Mouse (Mus musculus) adipocyte (in vitro differentiated cells): Measurements from ENCODE around the gene Rsph1.

Experiments used
- DNase-seq: peaks from one replicate; pipeline ENCODE4 v3.0.0-alpha.2; 2016; ENCODE audit warnings: low spot score

Gene Rsph1

DNA sequence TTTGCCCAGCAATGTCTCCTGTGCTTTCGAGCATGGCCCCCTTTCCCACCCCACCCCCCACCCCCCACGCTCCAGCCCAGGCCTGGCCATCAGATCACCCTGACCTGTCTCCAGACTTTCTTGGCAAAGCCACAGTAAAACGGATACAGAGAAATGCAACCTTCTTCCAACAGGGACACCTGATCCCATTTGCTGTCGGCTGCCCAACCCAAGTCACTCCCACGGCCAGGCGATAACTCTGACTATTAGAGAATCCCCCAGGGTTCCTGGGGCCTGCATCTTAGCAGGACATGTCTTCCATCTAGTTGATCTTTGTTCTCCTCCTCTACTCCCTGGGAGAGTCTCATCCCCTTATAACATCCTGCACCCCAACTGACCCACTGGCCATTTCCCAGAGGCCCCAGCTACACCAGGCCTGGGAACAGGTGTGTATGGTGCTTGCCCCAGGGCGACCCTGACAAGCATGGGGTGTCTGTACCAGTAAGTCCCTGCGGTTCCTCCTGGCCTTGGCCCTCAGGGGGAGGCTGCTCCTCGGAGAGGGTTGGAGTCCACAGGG is 18.8 kb downstream of the Rsph1 start:
- DNase-seq, result no peak

DNA sequence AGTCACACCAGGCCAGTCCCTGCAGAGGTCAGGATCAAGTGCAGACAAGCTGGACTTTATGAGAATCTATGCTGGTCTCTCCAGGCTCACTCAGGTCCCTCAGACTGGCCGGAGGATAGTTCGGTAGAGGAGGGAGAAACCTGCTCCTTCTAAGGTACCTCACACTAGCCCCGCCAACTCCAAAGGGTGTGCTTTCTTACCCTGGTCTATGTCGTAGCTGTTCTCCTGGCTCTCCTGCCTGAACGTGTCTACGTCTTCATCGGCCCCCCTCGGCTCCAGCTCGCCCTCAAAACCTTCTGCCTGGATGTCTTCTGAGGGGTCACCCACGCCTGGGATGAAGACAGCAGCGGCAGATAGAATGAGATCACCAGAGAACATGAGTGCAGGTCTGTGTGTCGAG is 19.3 kb downstream of the Rsph1 start:
- no peak for DNase-seq

DNA sequence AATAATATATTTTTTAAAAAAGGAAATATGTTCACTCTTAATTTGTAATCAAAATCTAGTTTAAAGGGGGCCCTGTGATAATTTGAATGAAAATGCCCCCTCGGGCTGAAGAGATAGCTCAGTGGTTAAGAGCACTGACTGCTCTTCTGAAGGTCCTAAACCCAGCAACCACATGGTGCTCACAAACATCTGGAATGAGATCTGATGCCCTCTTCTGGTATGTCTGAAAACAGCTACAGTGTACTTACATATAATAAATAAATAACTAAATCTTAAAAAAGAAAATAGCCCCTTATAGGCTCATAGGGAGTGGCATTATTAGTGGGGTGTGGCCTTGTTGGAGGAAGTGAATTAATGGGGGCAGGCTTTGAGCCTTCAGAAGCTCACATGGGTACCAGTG is 20.0 kb downstream of the Rsph1 start:
- no peak for DNase-seq

GRCm38 (mm10) chr17:31254463-31254931 is 22.7 kb downstream of the Rsph1 start:
- peak; percentile 58 for DNase-seq

DNA sequence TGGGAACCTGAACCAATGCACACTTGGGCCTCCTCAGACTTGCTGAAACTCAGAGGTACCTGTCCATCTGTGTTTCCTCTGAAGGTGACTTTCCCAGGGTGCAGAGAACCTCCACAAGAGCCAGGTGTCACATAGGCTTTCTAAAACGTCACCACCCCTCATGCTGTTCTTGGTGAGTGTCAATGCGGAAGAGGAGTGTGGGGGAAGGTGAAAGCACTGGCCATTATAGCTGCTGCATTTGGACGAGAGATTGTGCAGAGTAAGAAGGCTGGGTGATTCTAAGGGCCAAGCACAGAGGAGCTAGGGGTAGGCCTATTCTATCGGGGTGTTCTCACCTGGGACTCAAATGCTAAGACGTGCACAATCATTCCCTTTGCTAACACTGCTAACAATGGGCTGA is 23.2 kb downstream of the Rsph1 start:
- no peak for DNase-seq

GRCm38 (mm10) chr17:31247144-31247543 is 30.0 kb downstream of the Rsph1 start:
- no peak for DNase-seq

DNA sequence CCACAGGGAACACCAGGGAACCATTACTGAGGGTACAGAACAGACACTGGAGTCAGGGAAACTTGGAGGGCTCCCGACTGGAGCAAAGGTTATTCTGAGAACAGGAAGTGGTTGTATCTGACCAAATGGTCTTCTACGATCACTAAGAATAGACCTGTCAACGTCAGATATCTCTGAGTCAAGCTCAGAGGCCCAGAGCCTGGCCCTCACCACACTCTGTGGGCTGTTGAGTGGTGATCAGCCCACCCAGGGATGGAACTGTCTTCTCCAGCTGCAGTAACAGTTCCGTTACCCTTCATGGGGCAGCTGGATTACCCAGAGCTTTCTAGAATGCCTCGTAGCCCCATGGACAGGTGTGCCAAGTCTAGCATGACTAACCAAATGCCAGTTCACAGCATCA is 31.9 kb downstream of the Rsph1 start:
- DNase-seq, result no peak

DNA sequence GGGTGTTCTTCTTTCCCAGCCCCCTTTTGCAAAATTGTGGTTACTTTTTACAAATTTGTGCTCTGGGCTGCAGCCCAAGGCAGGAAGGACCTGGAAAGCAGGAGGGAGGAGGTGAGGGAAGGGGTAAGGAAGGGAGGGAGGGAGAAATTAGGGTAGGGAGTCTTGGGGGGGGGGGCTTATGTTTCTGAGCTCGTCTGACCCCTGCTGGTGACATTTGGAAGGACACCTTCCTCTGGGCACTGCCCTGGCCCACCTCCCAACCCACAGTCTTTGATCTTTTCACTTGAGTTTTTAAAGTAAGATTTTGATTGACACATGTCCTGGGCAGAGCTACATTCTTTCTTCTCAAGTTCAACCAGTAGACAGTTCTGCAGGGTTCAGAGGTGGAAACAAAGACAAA is 34.4 kb downstream of the Rsph1 start:
- DNase-seq, result no peak

GRCm38 (mm10) chr17:31241156-31241555 is 36.0 kb downstream of the Rsph1 start:
- no peak for DNase-seq

DNA sequence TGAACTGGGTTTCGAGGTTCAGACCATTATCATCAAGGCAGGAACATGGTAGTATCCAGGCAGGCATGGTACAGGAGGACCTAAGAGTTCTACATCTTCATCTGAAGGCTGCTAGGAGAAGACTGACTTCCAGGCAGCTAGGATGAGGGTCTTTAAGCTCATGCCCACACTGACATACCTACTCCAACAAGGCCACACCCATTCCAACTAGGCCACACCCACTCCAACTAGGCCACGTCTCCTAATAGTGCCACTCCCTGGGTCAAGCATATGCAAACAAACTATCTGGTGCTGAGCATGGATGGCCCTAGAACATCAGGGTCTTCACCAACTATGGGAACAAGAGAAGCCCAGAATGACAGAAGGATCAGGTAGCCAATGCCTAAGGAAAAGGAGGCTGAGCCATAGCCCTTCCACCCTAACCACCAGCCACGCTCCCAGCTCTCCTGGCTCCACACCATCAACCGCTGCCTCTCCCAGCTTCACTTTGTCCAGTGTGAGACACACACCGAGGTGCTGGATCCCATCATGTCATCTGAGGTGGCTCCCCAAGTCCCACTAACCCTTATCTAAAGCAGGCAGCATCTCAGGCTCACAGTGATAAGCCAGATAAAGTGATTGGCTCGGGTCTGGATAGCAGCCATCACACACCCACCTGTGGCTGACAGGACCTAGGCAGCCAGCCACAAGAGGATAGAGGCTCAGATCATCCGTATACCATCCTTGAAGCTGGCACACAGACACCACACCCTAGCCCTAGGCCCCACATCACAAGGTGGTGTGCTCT is 38.8 kb downstream of the Rsph1 start:
- DNase-seq, result no peak

DNA sequence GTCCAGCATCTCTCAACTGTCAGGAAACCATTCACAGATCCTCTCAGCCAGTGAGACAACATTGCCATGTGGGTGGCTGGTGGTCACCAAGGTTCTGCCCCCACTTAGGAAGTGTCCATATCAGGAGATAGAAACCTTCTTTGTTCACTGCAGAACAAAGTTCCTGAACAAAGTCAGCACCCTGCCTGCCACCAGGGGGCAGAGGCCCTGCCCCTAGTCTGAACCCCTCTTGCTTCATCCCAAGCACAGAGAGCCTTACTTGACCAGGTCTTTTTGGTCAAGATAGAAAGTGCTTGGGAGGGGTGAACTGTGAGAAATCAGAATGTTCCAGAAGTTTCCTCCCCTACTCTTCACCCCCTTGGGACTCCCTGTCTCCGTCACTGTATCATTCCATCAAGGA is 41.3 kb downstream of the Rsph1 start:
- DNase-seq, result no peak

GRCm38 (mm10) chr17:31232251-31233010 is 44.8 kb downstream of the Rsph1 start:
- no peak for DNase-seq

GRCm38 (mm10) chr17:31231780-31232179 is 45.4 kb downstream of the Rsph1 start:
- DNase-seq, result no peak

DNA sequence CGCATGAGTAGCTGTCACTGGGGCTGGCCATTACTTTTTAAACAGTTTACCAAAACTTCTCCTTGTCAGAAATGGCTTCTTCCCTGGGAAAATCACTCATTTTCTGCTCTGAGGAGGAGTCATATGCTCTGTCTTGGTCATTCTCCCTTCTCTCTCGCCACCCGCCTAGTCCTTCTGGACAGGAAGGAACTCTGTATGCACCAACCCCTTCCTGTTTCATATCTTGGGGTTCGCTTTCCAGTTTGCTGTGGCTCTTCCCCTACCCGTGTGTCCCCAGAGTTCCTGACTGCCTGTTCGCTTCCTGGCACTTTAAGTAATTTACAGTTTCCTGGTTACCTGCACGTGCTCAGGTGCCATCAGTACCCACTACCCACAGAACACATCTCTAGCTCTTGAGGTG is 50.3 kb downstream of the Rsph1 start:
- no peak for DNase-seq

DNA sequence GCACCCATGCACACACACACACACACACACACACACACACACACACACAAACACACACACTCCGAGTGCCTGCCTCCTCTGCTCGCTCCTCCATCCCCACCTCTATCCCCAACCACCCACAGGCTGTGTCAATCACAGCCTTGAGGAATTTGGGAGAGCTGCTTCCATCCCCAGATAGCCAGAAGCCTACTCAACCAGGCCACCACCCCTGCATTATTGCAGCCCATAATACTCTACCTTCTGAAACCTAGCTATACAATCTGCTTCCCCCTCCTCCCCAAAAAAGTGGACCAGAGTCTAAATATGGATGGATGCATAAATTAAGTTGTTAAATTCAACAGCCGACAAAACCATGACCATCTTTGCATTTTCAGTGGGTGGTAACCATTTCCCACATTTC is 50.8 kb downstream of the Rsph1 start:
- no peak for DNase-seq

DNA sequence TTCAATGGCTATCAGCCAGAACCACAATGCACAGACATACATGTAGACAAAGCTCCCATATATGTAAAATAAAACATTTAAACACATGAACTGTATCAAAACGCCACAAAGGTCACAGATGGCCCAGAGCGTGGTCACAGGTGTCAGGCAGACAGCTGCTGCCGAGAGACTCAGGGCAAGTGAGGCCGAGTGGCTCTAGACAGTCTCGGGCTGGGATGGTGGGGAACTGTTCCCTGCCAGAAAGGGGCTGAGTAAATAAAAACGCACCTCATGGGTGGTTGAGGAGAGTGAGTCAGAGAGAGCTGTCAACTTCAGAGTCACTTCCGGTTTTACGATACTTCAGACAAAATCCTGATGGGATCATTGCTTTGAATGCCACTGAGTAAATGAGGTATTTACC is 52.6 kb downstream of the Rsph1 start:
- DNase-seq, result no peak

- DNase-seq, result no peak
These were observed 53.3 kb downstream of the Rsph1 start for GRCm38 (mm10) chr17:31223835-31224234.

DNA sequence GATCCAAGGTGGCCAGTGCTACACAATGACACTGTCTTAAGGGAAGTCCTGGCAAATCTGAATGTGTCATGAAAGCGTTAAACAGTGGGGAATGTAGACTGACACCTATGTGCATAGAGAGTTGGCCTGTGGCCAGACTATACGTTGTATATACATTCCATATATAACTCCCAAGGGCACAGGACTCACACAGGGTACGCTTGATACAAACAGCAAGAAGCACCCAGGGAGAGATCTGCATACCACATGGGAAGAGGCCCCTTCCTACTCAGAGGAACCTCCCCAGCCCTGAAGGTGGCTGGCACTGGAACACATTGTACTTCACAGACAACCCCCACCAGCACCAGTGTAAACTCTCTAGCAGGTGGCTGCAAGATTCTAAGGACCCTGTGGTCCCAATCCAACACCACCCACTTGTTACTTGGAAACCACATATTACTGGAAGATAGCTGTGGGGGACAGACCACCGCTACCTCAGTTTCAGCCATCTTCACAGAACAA is 54.3 kb downstream of the Rsph1 start:
- DNase-seq, result no peak

DNA sequence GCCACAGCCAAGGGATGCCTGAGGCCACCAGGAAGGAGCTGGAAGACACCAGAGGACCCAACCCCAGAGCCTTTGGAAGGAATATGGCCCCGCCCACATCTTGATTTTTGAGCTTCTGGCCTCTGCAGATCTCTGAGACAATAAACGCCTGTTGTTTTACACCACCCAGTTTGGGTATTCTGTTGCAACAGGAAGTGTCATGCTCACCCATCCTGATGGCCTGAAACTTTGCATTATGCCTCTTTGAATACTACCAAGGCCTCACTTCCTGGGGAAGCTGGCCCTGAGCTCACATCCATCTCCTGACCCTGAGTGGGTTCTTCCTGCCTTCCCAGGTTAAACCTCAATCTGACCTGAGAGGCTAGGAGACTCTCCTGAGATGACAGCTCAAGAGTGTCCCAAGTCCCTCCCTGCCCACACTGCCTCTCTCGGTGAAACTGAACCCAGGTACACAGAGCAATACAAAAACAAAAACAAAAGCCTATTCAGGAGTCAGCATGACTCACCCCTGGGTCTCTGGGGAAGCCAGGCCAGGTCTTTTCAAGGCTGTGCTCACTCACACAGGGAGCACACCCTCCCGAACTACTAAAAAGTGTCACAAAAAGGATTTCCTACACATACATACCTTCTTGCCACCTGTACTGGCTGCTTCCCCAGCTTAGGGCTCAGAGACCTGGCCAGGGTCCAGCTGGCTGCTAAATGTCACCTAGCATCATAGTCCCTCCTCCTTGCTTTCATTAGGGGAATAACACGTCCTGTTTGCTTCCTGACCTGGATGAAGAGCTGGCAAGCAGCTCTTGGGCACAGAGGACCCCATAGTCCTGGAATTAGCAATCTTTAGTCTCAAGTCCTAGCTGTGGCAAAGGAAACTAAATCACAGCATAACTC is 60.9 kb downstream of the Rsph1 start:
- no peak for DNase-seq

DNA sequence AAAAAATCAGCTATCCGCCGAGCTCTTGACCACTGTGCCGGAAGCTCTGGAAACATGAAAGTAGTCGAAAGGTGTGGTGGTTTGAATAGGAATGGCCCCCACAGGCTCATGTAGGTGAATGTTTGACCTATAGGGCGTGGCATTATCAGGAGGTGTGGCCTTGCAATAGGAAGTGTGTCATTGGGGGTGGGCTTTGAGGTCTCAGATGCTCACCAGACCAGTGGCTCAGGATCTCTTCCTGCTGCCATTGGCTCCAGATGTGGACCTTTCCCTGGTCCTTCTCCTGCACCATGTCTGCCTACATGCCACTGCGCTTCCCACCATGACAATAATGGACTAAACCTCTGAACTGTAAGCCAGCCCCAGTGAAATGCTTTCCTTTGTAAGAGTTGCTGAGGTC is 65.3 kb downstream of the Rsph1 start:
- no peak for DNase-seq

GRCm38 (mm10) chr17:31210299-31210698 is 66.9 kb downstream of the Rsph1 start:
- DNase-seq, result no peak

DNA sequence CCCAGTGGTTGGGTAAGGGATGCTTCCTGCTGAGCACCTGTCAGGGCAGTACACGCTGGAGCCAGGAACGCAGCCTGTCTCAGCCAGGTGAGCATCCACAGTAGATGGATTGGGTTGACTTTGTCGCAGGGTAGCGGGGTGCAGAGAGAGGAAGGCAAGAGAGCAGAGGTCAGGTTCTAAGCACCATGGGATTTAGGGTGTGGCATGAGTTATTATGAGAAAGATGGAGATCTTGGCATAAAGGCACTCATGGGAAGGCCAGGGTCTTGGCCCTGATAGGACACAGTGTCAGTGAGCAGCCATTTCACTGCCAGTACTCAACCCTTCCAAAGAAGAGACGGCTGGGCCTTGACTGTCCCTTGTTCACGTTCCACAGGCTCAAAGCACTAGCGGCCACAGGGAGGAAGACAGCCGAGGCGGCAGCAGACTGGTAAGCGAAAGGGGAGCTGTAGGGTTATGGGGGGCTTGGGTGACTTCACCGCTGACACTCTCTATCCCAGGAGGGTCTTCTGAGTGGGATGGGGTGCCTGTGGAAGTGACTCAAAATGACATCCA is 67.7 kb downstream of the Rsph1 start:
- DNase-seq, result no peak
